Mouse (Mus musculus) frontal cortex, postnatal 14 days (tissue): Measurements from ENCODE around the gene Ncbp2.

ENCODE experiments used
- DNase-seq, 2 experiments: peaks; one replicate each; pipeline ENCODE4 v3.0.0; 2022; ENCODE audit warnings: low spot score in 2 of 2

Gene Ncbp2

GRCm38 (mm10) chr16:32010330-32010729, 62.0 kb downstream of the Ncbp2 start:
- no peak for DNase-seq
